Mouse (Mus musculus) kidney, embryonic 16.5 days (tissue): ENCODE measurements around the gene Slc37a1. TPM values are rescaled to one million over a fixed set of nuclear protein-coding genes. Genes with fewer than 3 reads are reported as not detected.

ENCODE experiments used
- ATAC-seq: fragments of 200-750 bp; cut with Nextera tagmentation; 2 replicates; pipeline ENCODE4 v1.8.0; 2017; ENCODE audit warnings: moderate TSS enrichment; ENCODE audit not compliant: low FRiP score, low TSS enrichment
- H3K27ac ChIP-seq: fragments of 300-500 bp; sonication (generic); 2 replicates; pipeline ENCODE4 v1.5.1; 2014; ENCODE audit warnings: low read length
- H3K27me3 ChIP-seq: fragments of 300-500 bp; sonication (generic); 2 replicates; pipeline ENCODE4 v1.6.1; 2014; ENCODE audit warnings: low read length, control low read depth, mixed read lengths; ENCODE audit not compliant: insufficient read depth
- H3K36me3 ChIP-seq: fragments of 300-500 bp; sonication (generic); 2 replicates; pipeline ENCODE4 v1.6.1; 2014; ENCODE audit warnings: low read length, control low read depth, mixed read lengths; ENCODE audit not compliant: insufficient read depth
- H3K4me1 ChIP-seq: fragments of 300-500 bp; sonication (generic); 2 replicates; pipeline ENCODE4 v1.6.1; 2014; ENCODE audit warnings: low read length, control low read depth, mixed read lengths; ENCODE audit not compliant: insufficient read depth
- H3K4me2 ChIP-seq: fragments of 300-500 bp; sonication (generic); replicated peaks from 2 replicates; pipeline ENCODE4 v1.6.1; 2014; ENCODE audit warnings: low read depth, low read length
- H3K4me3 ChIP-seq: fragments of 300-500 bp; sonication (generic); 2 replicates; pipeline ENCODE4 v1.5.1; 2014; ENCODE audit warnings: mild to moderate bottlenecking, low read length
- H3K9ac ChIP-seq: fragments of 300-500 bp; sonication (generic); replicated peaks from 2 replicates; pipeline ENCODE4 v1.6.1; 2014; ENCODE audit warnings: low read length
- H3K9me3 ChIP-seq: fragments of 300-500 bp; sonication (generic); 2 replicates; pipeline ENCODE4 v1.6.1; 2016; ENCODE audit warnings: low read length, control low read depth
- WGBS: fragments of 180-500 bp; shearing (Covaris S2); extraction: QIAGEN DNeasy Blood & Tissue Kit; methylation state at CpG from one replicate; pipeline ENCODE4 v1.1.7; 2014; 5-methylcytosine and 5-hydroxymethylcytosine counted together
- polyA plus RNA-seq: library from polyadenylated mRNA; unstranded; fragments of >200 nt; fragmentation: Nextera tagmentation; extraction: Ambion mirVana; gene quantifications from 2 replicates; pipeline ENCODE4 v1.2.1, GENCODE M21; 2015

Gene Slc37a1
- polyA plus RNA-seq, 1 experiment from 2014 or later = 2.8 TPM

GRCm38 (mm10) chr17:31275181-31275580, 11.4 kb upstream of the Slc37a1 start:
- no peak for ATAC-seq
- H3K4me1 ChIP-seq = peaks cover 13% of the 10 kb centered on the region
- no peaks in the 10 kb centered on the region for H3K27me3 ChIP-seq
- H3K4me3 ChIP-seq = no peak overlapping the region
- no peaks in the 10 kb centered on the region for H3K36me3 ChIP-seq
- H3K4me2 ChIP-seq = no peak overlapping the region
- no peaks in the 10 kb centered on the region for H3K9me3 ChIP-seq
- no peak overlapping the region for H3K9ac ChIP-seq
- 67% methylated on average over 6 of the region's 6 CpGs for WGBS
- H3K27ac ChIP-seq = no peak overlapping the region

- ATAC-seq = no peak; the same call in 1 of the 2 replicates
- peak overlapping the region; percentile 23 for H3K9ac ChIP-seq
- no peaks in the 10 kb centered on the region for H3K36me3 ChIP-seq
- H3K4me1 ChIP-seq = peaks cover 13% of the 10 kb centered on the region
- H3K27ac ChIP-seq = no peak overlapping the region
- peak overlapping the region; percentile 51 for H3K4me3 ChIP-seq
- H3K27me3 ChIP-seq = no peaks in the 10 kb centered on the region
- 28% methylated on average over 9 of the region's 9 CpGs for WGBS
- peak overlapping the region; percentile 80 for H3K4me2 ChIP-seq
- H3K9me3 ChIP-seq = no peaks in the 10 kb centered on the region
These were observed 10.2 kb upstream of the Slc37a1 start for GRCm38 (mm10) chr17:31276207-31276921.

GRCm38 (mm10) chr17:31276922-31277918, 9.4 kb upstream of the Slc37a1 start, which contains the start of gene Rsph1:
Rsph1 (minus strand) TSS chr17:31277383.
- 8% methylated on average over 44 of the region's 44 CpGs for WGBS
- Histone ChIP-seq H3K27me3 (no peaks in the 10 kb centered on the region), H3K4me3 (peak within 1 kb of the TSS; percentile 51), H3K9ac (peak within 1 kb of the TSS; percentile 23), H3K9me3 (no peaks in the 10 kb centered on the region), H3K4me1 (peaks cover 13% of the 10 kb centered on the region), H3K27ac (no peak within 1 kb of the TSS), H3K36me3 (no peaks in the 10 kb centered on the region), H3K4me2 (peak within 1 kb of the TSS; percentile 80)
- peak; percentile 91 for ATAC-seq

- Histone ChIP-seq H3K9ac (no peak overlapping the region), H3K9me3 (no peaks in the 10 kb centered on the region), H3K27ac (no peak overlapping the region), H3K4me2 (no peak overlapping the region), H3K27me3 (no peaks in the 10 kb centered on the region), H3K4me3 (no peak overlapping the region), H3K4me1 (peaks cover 13% of the 10 kb centered on the region), H3K36me3 (no peaks in the 10 kb centered on the region)
- ATAC-seq = no peak
- 68% methylated on average over 4 of the region's 4 CpGs for WGBS
These were observed 8.7 kb upstream of the Slc37a1 start for GRCm38 (mm10) chr17:31277931-31278330.

- Histone ChIP-seq H3K27me3 (no peaks in the 10 kb centered on the region), H3K27ac (no peak overlapping the region), H3K4me2 (no peak overlapping the region), H3K9me3 (no peaks in the 10 kb centered on the region), H3K36me3 (no peaks in the 10 kb centered on the region), H3K4me1 (peaks cover 13% of the 10 kb centered on the region), H3K4me3 (no peak overlapping the region), H3K9ac (no peak overlapping the region)
- no peak for ATAC-seq
- WGBS = 62% methylated on average over 9 of the region's 9 CpGs
These were observed 7.1 kb upstream of the Slc37a1 start for GRCm38 (mm10) chr17:31279541-31279940.

- Histone ChIP-seq H3K4me2 (no peak overlapping the region), H3K27ac (no peak overlapping the region), H3K4me3 (no peak overlapping the region), H3K9ac (no peak overlapping the region), H3K27me3 (no peaks in the 10 kb centered on the region), H3K36me3 (no peaks in the 10 kb centered on the region), H3K9me3 (no peaks in the 10 kb centered on the region), H3K4me1 (peaks cover 13% of the 10 kb centered on the region)
- WGBS = 58% methylated on average over 6 of the region's 6 CpGs
- ATAC-seq = no peak
These were observed 6.3 kb upstream of the Slc37a1 start for GRCm38 (mm10) chr17:31280269-31280668.

GRCm38 (mm10) chr17:31281830-31282686, 4.5 kb upstream of the Slc37a1 start:
- Histone ChIP-seq H3K27me3 (no peaks in the 10 kb centered on the region), H3K27ac (no peak overlapping the region), H3K4me1 (peaks cover 8% of the 10 kb centered on the region), H3K9me3 (no peaks in the 10 kb centered on the region), H3K4me2 (no peak overlapping the region), H3K9ac (no peak overlapping the region), H3K4me3 (no peak overlapping the region), H3K36me3 (no peaks in the 10 kb centered on the region)
- no peak for ATAC-seq
- 53% methylated on average over 19 of the region's 19 CpGs for WGBS

GRCm38 (mm10) chr17:31282687-31283053, 3.9 kb upstream of the Slc37a1 start:
- H3K9ac ChIP-seq = no peak overlapping the region
- no peaks in the 10 kb centered on the region for H3K9me3 ChIP-seq
- H3K4me1 ChIP-seq = 0 out of 2 replicates have a peak, but pooled peaks cover 2% of the 10 kb centered on the region
- H3K27me3 ChIP-seq = no peaks in the 10 kb centered on the region
- H3K27ac ChIP-seq = no peak overlapping the region
- H3K4me2 ChIP-seq = no peak overlapping the region
- 27% methylated on average over 7 of the region's 7 CpGs for WGBS
- H3K4me3 ChIP-seq = no peak overlapping the region
- no peak for ATAC-seq
- no peaks in the 10 kb centered on the region for H3K36me3 ChIP-seq

- no peaks in the 10 kb centered on the region for H3K27me3 ChIP-seq
- H3K27ac ChIP-seq = no peak overlapping the region
- no peak overlapping the region for H3K4me3 ChIP-seq
- no peak overlapping the region for H3K4me2 ChIP-seq
- no peaks in the 10 kb centered on the region for H3K9me3 ChIP-seq
- 80% methylated on average over 2 of the region's 2 CpGs for WGBS
- H3K36me3 ChIP-seq = no peaks in the 10 kb centered on the region
- H3K4me1 ChIP-seq = no peaks in the 10 kb centered on the region
- H3K9ac ChIP-seq = no peak overlapping the region
- no peak for ATAC-seq
These were observed 725 bp upstream of the Slc37a1 start for GRCm38 (mm10) chr17:31285867-31286266.
